Mouse (Mus musculus): ENCODE results near the gene Fut4. TPM values are rescaled to one million over a fixed set of nuclear protein-coding genes. Genes with fewer than 3 reads are reported as not detected.

Fut4 gene
- polyA plus RNA-seq, 1 experiment from 2014 or later, result 2.1 TPM

Other genes starting within 250 kb of the Fut4 start
- 35.3 and 36.1 TPM in 2 replicates for gene Amotl1, start 107.3 kb downstream of the Fut4 start, polyA plus RNA-seq (2015; fragmentation: Nextera tagmentation; extraction: Ambion mirVana)
- 0.12 TPM in 1 of 2 replicates, not detected in the other for gene Piwil4, start 11.7 kb downstream of the Fut4 start, polyA plus RNA-seq (2015; fragmentation: Nextera tagmentation; extraction: Ambion mirVana)
- not detected in 2 replicates for gene 1700012B09Rik, start 18.6 kb upstream of the Fut4 start, polyA plus RNA-seq (2015; fragmentation: Nextera tagmentation; extraction: Ambion mirVana)
- 19.8 and 21.5 TPM in 2 replicates for gene Mre11a, start 32.3 kb upstream of the Fut4 start, polyA plus RNA-seq (2015; fragmentation: Nextera tagmentation; extraction: Ambion mirVana)
- gene Ankrd49, start 32.5 kb upstream of the Fut4 start, polyA plus RNA-seq (2015; fragmentation: Nextera tagmentation; extraction: Ambion mirVana), result 43.0 and 45.3 TPM in 2 replicates
- 3.3 and 3.6 TPM in 2 replicates for gene Gpr83, start 107.8 kb upstream of the Fut4 start, polyA plus RNA-seq (2015; fragmentation: Nextera tagmentation; extraction: Ambion mirVana)
- gene Izumo1r, start 151.6 kb upstream of the Fut4 start, polyA plus RNA-seq (2015; fragmentation: Nextera tagmentation; extraction: Ambion mirVana), result 0.23 and 0.38 TPM in 2 replicates